Mouse (Mus musculus): ENCODE data around the gene Cdc37. TPM values are rescaled to one million over a fixed set of nuclear protein-coding genes. Genes with fewer than 3 reads are reported as not detected.
A peak's percentile ranks its signal among the peaks of the same experiment; 100 is the strongest.

Gene Cdc37
- polyA plus RNA-seq, 1 experiment from 2014 or later = 165 TPM

GRCm38 (mm10) chr9:21131059-21131956 is 18.5 kb downstream of the Cdc37 start, which contains the start of gene Tyk2:
Gene Tyk2 (minus strand): TSS chr9:21131243.
- ATAC-seq (peak; percentile 96), DNase-seq (ENCODE audit: low spot score) (peak; percentile 98)
- H3K36me3 ChIP-seq (ENCODE audit: insufficient read depth, low read length) = no peaks in the 10 kb centered on the region; the same call in 1 of the 2 replicates
- TF ChIP-seq CTCF (IDR thresholded peaks at IDR 0.05) (peak; percentile 1), EP300 (IDR thresholded peaks at IDR 0.05) (no peak)
- H3K4me3 ChIP-seq (ENCODE audit: low read depth, low read length) = peak within 1 kb of the TSS; percentile 62
- whole genome bisulfite sequencing = 5% methylated on average over 37 of the region's 37 CpGs
- H3K4me2 ChIP-seq (replicated peaks; ENCODE audit: low read depth, low read length) = peak within 1 kb of the TSS; percentile 67
- peak within 1 kb of the TSS; percentile 43 for H3K9ac ChIP-seq (replicated peaks; ENCODE audit: low read depth)
- H3K27ac ChIP-seq (ENCODE audit: low read length) = peak within 1 kb of the TSS; percentile 52
- H3K9me3 ChIP-seq (ENCODE audit: low read length) = no peaks in the 10 kb centered on the region
- H3K4me1 ChIP-seq (ENCODE audit: insufficient read depth, low read depth, low read length) = peaks cover 5% of the 10 kb centered on the region; the same call in 1 of the 2 replicates
- no peaks in the 10 kb centered on the region for H3K27me3 ChIP-seq (replicated peaks; ENCODE audit: insufficient read depth, low read length)

GRCm38 (mm10) chr9:21126259-21126627 is 23.5 kb downstream of the Cdc37 start:
- no peak for ATAC-seq
- H3K4me1 ChIP-seq (ENCODE audit: insufficient read depth, low read depth, low read length) = no peaks in the 10 kb centered on the region
- peaks cover 11% of the 10 kb centered on the region; the same call in 1 of the 2 replicates for H3K36me3 ChIP-seq (ENCODE audit: insufficient read depth, low read length)
- peak; percentile 55 for DNase-seq (ENCODE audit: low spot score)
- WGBS = 50% methylated on average over 2 of the region's 2 CpGs
- TF ChIP-seq EP300 (IDR thresholded peaks at IDR 0.05) (no peak), CTCF (IDR thresholded peaks at IDR 0.05) (no peak)
- no peaks in the 10 kb centered on the region for H3K27me3 ChIP-seq (replicated peaks; ENCODE audit: insufficient read depth, low read length)
- no peak overlapping the region for H3K27ac ChIP-seq (ENCODE audit: low read length)
- H3K4me3 ChIP-seq (ENCODE audit: low read depth, low read length) = no peak overlapping the region
- no peak overlapping the region for H3K9ac ChIP-seq (replicated peaks; ENCODE audit: low read depth)
- no peaks in the 10 kb centered on the region for H3K9me3 ChIP-seq (ENCODE audit: low read length)
- H3K4me2 ChIP-seq (replicated peaks; ENCODE audit: low read depth, low read length) = no peak overlapping the region

- Histone ChIP-seq H3K4me3 (ENCODE audit: low read depth, low read length) (no peak overlapping the region), H3K36me3 (ENCODE audit: insufficient read depth, low read length) (peaks cover 11% of the 10 kb centered on the region; the same call in 1 of the 2 replicates), H3K9ac (replicated peaks; ENCODE audit: low read depth) (no peak overlapping the region), H3K4me1 (ENCODE audit: insufficient read depth, low read depth, low read length) (no peaks in the 10 kb centered on the region), H3K27me3 (replicated peaks; ENCODE audit: insufficient read depth, low read length) (no peaks in the 10 kb centered on the region), H3K4me2 (replicated peaks; ENCODE audit: low read depth, low read length) (no peak overlapping the region), H3K27ac (ENCODE audit: low read length) (no peak overlapping the region), H3K9me3 (ENCODE audit: low read length) (no peaks in the 10 kb centered on the region)
- TF ChIP-seq CTCF (IDR thresholded peaks at IDR 0.05) = no peak
- TF ChIP-seq EP300 (IDR thresholded peaks at IDR 0.05) = no peak
- WGBS = 74% methylated on average over 9 of the region's 9 CpGs
- ATAC-seq (no peak), DNase-seq (ENCODE audit: low spot score) (no peak)
Observed at GRCm38 (mm10) chr9:21125502-21126258, 24.1 kb downstream of the Cdc37 start.

- Histone ChIP-seq H3K4me3 (ENCODE audit: low read depth, low read length) (no peak overlapping the region), H3K4me1 (ENCODE audit: insufficient read depth, low read depth, low read length) (no peaks in the 10 kb centered on the region), H3K27ac (ENCODE audit: low read length) (no peak overlapping the region), H3K27me3 (replicated peaks; ENCODE audit: insufficient read depth, low read length) (no peaks in the 10 kb centered on the region), H3K9ac (replicated peaks; ENCODE audit: low read depth) (no peak overlapping the region), H3K36me3 (ENCODE audit: insufficient read depth, low read length) (peaks cover 11% of the 10 kb centered on the region; the same call in 1 of the 2 replicates), H3K4me2 (replicated peaks; ENCODE audit: low read depth, low read length) (no peak overlapping the region), H3K9me3 (ENCODE audit: low read length) (no peaks in the 10 kb centered on the region)
- ATAC-seq = no peak
- 79% methylated on average over 5 of the region's 5 CpGs for WGBS
- no peak for DNase-seq (ENCODE audit: low spot score)
- no peak for TF ChIP-seq EP300 (IDR thresholded peaks at IDR 0.05)
- TF ChIP-seq CTCF (IDR thresholded peaks at IDR 0.05) = no peak
Observed at GRCm38 (mm10) chr9:21124837-21125236, 24.9 kb downstream of the Cdc37 start.

- DNase-seq (ENCODE audit: low spot score) (no peak), ATAC-seq (no peak)
- H3K4me1 ChIP-seq (ENCODE audit: insufficient read depth, low read depth, low read length) = no peaks in the 10 kb centered on the region
- no peaks in the 10 kb centered on the region for H3K27me3 ChIP-seq (replicated peaks; ENCODE audit: insufficient read depth, low read length)
- H3K4me3 ChIP-seq (ENCODE audit: low read depth, low read length) = no peak overlapping the region
- H3K4me2 ChIP-seq (replicated peaks; ENCODE audit: low read depth, low read length) = no peak overlapping the region
- 87% methylated on average over 16 of the region's 16 CpGs for WGBS
- TF ChIP-seq CTCF (IDR thresholded peaks at IDR 0.05) = no peak
- no peak for TF ChIP-seq EP300 (IDR thresholded peaks at IDR 0.05)
- 0 out of 2 replicates have a peak, but pooled peaks cover 11% of the 10 kb centered on the region for H3K36me3 ChIP-seq (ENCODE audit: insufficient read depth, low read length)
- H3K9ac ChIP-seq (replicated peaks; ENCODE audit: low read depth) = no peak overlapping the region
- no peak overlapping the region for H3K27ac ChIP-seq (ENCODE audit: low read length)
- H3K9me3 ChIP-seq (ENCODE audit: low read length) = no peaks in the 10 kb centered on the region
Observed at GRCm38 (mm10) chr9:21121483-21121882, 28.3 kb downstream of the Cdc37 start.

- no peak for ATAC-seq
- TF ChIP-seq CTCF (IDR thresholded peaks at IDR 0.05) (no peak), EP300 (IDR thresholded peaks at IDR 0.05) (no peak)
- 68% methylated on average over 6 of the region's 6 CpGs for WGBS
Observed at GRCm38 (mm10) chr9:21117073-21117472, 32.7 kb downstream of the Cdc37 start.

More at GRCm38 (mm10) chr9:21117073-21117472, 32.7 kb downstream of the Cdc37 start:
- H3K36me3 ChIP-seq (ENCODE audit: insufficient read depth, low read length) = peaks cover 10% of the 10 kb centered on the region
- no peak overlapping the region for H3K4me3 ChIP-seq (ENCODE audit: low read depth, low read length)
- no peaks in the 10 kb centered on the region for H3K9me3 ChIP-seq (ENCODE audit: low read length)
- H3K4me1 ChIP-seq (ENCODE audit: insufficient read depth, low read depth, low read length) = no peaks in the 10 kb centered on the region
- H3K27ac ChIP-seq (ENCODE audit: low read length) = no peak overlapping the region
- H3K4me2 ChIP-seq (replicated peaks; ENCODE audit: low read depth, low read length) = no peak overlapping the region
- DNase-seq (ENCODE audit: low spot score) = no peak
- H3K9ac ChIP-seq (replicated peaks; ENCODE audit: low read depth) = no peak overlapping the region
- no peaks in the 10 kb centered on the region for H3K27me3 ChIP-seq (replicated peaks; ENCODE audit: insufficient read depth, low read length)
